Mouse (Mus musculus) heart, adult 2 months (tissue): ENCODE data around the gene Wnt7a.

Experiments
- CTCF ChIP-seq: fragments of 200-600 bp; IDR thresholded peaks from 2 replicates; pipeline ENCODE4 v1.8.1; 2022; ENCODE audit warnings: antibody characterized with exemption, mild to moderate bottlenecking, moderate library complexity
- EP300 ChIP-seq: fragments of 200-500 bp; IDR thresholded peaks from 2 replicates; pipeline ENCODE4 v1.6.1; 2011; ENCODE audit warnings: low read depth, low read length, control low read depth; ENCODE audit not compliant: insufficient read depth
- POLR2A ChIP-seq: fragments of 200-500 bp; IDR thresholded peaks from 2 replicates; pipeline ENCODE4 v1.6.1; 2011; ENCODE audit warnings: mild to moderate bottlenecking, low read depth, low read length, control low read depth; ENCODE audit not compliant: insufficient read depth

DNA sequence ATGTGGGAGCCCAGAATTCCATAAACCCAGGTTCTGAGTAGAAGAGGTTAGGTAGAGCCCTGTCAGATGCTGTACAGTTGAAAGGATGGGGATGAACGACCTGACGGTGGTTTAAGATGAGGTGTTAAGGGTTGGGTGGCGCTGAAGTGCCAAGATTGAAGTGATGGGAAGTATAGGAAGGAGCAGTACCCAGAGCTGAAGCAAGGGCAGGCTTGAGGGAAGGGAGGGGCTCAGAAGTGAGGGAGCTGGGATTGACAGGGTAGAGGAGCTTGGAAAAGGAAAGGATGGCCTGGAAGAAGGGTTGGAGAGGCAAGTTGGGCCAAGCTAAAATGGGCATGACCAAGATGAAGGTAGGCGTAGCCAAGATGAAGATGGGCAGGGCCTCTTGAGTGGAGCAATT, 10.5 kb upstream of the Wnt7a start:
- TF ChIP-seq POLR2A = no peak
- no peak for TF ChIP-seq EP300
- no peak for TF ChIP-seq CTCF
